Mouse (Mus musculus): ENCODE measurements around the gene Nckipsd. TPM values are rescaled to one million over a fixed set of nuclear protein-coding genes. Genes with fewer than 3 reads are reported as not detected.

Nckipsd gene
- total RNA-seq, 4 experiments from 2014 or later, result 11.1 to 19.0 (median 17.0) TPM

DNA sequence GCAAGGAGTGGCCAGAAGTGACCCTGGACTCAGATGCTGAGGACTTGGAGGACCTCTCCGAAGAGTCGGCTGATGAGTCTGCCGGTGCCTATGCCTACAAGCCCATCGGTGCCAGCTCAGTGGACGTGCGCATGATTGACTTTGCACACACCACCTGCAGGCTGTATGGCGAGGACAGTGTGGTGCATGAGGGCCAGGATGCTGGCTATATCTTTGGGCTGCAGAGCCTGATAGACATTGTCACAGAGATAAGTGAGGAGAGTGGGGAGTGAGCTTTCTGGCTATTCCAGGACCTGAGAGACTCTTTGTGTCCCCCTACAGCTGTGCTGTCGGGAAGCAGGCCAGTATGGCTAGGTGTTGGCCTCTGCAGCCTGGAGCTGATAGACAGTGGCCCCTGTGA lies 2.4 kb upstream of the Nckipsd start:
- no peak for DNase-seq

DNA sequence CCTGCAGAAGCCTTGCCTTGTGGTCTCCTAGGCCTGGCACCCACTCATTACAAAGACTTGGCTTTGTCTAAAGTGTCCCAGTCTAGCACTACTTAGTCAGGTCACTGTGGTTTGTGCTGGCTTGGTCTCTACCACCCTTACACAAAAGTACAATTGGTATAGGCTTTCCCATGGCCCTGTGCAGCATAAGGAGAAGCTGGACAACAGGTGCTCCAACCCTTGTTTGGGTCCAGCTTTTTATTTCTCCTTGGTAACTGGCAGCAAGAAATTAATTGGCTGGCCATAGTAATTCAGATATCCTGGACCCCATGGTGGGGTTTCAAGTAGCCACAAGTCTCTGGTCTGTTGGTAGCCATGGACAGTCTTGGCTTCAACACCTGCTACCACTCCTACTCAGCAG lies 1.8 kb upstream of the Nckipsd start:
- no peak for DNase-seq

DNA sequence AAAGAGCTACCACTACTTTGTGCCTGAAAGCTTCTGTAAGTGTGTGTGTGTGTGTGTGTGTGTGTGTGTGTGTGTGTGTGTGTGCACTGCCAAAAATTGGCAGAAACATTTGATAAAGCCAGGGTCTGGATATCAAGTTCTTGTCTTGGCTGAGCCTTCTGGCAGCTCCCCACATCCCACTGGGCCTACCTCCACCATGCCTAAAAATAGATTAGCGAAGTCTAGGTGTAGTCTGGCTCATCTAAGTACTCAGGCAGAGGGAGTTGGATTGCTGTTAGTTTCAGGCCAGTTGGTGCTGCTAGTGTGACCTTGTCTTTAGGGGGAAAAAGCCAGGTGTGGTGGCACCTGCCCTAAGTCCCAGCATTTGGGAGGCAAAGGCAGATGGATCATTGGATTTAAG lies 1.3 kb upstream of the Nckipsd start:
- DNase-seq, result no peak

DNA sequence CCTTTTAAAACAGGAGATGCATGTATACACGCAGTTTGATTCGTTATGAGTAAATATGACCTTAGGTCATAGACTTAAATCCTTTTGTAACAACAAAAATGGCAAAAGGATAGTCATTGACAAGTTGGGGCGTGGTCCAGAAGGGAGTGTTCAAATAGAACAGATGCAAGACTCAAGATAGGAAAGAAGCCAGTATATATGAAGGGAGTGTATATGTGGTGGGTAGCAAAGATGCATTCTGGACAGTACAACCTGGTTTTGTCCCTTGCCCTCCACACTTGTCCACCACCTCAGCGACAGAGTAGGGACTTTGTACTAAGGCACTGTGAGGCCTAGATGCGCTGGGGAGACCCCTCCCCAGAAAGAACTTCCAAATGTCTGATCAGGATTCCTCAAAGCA lies 494 bp upstream of the Nckipsd start:
- DNase-seq, result no peak

DNA sequence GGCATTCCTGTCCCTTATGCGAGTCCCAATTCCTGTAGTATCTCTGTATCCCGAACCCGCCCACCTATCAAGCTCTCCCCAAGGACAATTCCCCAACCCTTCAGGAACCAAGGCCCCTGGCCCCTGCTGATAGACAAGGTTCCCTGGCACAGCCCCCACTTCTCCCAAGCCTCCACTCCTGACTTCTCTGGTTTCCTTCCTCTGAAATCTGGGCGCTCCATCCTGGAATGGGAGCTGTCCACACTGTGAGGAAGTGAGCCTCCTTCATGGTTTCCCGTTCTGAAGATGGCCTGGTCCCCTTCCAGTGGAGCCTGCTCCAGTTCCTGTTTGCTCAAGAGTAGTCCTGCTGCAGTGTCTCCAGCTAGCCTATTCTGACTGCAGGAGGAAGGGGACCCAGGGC lies 1.0 kb downstream of the Nckipsd start:
- DNase-seq, result no peak

DNA sequence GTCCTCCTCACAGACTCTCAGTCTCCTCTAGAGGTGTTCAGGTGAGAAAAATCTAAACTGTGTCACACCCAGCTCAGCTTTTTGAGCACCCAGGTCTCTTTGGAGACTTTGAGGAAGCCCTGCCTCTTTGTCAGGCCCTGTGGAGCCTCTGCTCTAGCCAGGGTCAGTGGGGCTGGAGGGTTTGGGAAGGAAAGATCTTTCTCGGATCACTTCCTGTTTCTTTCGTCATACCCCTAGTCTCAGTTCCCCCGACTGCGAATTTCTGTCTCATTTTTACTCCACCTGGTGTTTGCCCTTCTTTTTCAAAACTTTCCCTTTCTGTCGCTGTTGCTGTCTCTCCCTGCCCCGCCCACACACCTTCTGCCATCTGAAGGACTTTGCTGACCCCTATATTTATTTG lies 1.6 kb downstream of the Nckipsd start:
- DNase-seq, result no peak

DNA sequence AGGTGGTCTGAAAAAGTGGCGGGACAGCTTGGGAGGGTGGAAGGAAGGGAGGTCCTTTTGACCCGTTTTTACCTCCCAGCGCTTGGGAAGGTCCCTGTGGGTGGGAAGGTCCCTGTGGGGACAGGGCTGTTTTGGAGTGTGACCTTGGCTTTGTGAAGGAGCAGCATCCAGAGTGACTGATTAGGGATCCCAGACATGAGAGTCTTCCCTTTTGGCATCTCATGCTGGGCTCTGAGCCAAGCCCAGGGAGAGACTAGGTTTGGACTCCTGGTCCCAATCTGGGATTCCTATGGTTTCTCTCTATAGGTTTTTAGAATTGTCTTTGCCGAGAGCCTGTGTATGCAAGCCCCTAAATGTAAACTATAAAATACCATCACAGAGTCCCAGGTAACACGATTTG lies 2.3 kb downstream of the Nckipsd start:
- DNase-seq, result no peak

DNA sequence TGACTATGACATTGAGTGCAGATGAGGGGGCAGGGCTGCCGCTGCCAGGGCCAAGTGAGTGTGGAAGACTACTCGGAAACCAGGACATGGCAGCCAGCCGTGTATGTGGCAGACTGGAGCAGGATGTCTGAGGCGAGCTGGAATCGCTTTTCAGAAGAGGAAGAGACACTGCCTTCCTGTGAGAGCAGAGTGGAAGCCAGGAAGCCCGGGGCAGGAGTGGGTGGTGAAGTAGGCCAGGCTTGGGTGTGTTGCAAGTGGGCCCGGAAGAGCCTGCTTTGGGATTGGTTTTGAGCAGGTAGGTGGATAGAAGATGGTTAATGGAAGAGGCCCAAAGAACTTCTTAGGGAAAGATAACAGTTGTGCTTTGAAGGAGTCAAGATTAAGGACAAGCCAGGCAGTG lies 7.4 kb downstream of the Nckipsd start:
- DNase-seq, result no peak

DNA sequence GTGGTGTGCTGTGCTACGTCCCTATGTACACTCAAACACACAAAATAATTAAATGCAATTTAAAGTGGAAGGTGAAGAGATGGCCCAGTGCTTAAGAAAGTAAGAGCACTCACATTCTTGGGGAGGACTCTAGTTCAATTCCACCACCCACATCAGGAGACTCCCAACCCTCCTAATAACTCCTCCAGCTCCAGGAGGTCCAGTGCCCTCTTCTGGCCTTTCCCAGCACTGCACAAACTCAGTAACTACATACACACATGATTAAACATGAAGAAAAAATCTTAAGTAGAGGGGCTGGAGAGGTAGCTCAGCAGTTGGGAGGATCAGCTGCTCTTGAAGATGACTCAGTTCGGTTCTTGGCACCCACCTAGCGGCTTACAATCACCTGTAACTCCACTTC lies 11.3 kb downstream of the Nckipsd start:
- DNase-seq, result no peak

DNA sequence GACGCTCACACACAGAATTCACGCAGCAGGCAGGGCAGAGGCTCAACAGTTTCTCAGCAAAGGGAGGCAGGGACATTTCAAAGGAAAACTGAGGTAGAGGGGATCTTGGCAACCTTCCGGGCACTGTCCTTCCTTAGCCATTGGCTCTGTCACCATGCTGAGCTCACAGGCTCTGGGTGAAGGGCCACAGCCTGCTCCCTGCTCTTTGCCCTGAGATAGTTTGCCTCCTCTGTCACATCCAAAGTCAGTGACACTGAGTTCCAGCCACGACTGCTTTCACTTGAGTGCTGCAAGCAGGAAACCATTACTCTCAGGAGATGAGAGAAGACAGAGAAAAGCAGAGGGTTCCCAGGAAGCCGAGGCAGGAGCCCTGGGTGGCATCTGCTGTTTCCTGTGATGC lies 11.9 kb downstream of the Nckipsd start:
- no peak for DNase-seq

DNA sequence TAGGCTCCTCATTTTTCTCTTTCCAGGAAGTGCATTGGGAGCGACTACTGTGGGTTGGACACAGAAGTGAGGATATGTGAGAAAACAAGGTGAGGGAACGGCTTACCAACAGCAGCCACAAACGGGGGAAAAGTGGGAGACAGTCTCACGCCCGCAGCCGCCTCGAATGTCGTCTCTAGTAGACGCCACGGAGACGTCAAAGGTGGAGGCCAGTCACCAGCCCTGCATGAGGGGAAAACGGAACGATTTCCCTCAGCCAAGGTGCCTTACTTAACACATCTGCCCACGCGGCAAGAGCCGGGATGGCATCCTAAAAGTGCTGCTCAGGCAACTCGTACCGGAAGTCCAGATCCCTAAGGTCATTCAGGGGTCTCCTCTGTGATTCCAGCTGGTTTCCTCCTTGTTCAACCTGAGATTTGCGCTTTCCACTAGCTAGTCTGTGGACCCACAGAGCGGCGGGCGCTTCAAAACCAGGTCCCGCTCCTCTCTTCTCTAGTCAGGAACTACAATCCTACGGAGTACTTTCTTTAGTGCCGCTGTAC lies 16.0 kb downstream of the Nckipsd start:
- no peak for DNase-seq

DNA sequence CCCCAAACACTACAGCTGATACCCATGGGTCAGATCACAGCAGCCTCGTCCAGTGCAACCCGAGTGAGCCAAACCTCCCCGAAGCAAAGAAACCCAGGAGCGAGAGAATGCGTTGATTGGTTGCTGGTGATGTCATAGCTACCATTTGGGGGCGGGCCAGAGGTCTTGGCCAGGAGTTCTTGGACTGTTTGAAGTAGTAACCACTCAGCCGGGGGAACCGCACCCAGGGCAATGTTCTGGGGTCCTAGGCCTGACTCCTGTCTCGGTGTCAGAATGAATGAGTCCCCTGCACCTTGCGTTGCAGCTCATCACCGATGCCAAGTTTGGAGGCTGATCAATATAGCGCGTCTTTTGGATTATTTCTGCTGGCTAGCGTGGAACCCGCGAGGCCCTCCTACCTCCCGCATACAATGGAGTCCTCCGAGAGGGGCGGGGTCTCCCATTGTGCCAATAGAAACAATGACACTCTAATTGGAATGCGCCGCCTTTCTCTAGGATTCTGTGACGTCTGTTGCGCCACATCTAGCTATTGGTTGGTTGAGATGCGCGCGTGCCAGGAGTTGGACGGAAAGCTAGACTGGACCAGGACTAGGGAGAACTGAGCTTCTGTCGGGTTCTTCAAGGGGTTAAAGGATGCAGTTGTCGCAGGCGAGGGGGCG lies 16.7 kb downstream of the Nckipsd start:
- peak; percentile 49 for DNase-seq

DNA sequence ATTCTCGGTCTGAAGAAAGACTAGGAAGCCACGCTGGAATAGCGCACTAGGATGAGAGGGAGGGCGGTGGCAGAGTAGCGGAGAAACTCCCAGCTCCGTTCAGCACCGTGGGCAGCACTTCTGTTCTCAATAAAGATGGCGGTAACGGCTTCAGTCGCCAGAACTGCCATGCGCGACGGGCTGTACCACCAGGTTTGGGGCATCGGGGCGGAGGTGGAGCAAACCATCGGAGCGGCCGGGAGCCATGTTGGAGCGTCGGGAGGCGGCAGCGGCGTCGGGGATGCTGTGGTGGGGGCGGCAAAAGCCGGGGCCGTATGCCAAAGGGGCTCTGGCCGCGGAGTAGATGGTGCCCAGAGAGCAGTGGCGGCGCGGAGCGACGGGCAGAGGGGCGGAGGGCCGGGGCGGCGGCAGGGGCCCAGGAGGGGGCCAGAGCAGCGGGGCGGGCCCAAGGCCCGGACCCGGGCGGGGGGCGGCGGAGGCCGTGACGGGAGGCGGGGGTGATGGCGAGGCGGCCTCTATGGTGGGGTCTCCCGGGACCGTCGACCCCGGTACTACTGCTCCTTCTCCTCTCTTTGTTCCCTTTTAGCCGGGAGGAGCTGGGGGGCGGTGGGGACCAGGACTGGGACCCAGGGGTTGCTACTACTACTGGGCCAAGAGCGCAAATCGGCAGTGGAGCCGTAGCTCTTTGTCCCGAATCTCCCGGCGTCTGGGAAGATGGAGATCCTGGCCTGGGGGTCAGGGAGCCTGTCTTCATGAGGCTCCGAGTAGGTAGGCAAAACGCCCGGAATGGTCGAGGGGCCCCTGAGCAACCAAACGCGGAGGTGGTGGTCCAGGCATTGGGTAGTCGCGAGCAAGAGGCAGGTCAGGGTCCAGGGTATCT lies 17.9 kb downstream of the Nckipsd start, which contains the start of gene Celsr3:
TSS of gene Celsr3 (plus strand) at position 501 of the 880 bp plus-strand sequence.
- DNase-seq, result no peak

DNA sequence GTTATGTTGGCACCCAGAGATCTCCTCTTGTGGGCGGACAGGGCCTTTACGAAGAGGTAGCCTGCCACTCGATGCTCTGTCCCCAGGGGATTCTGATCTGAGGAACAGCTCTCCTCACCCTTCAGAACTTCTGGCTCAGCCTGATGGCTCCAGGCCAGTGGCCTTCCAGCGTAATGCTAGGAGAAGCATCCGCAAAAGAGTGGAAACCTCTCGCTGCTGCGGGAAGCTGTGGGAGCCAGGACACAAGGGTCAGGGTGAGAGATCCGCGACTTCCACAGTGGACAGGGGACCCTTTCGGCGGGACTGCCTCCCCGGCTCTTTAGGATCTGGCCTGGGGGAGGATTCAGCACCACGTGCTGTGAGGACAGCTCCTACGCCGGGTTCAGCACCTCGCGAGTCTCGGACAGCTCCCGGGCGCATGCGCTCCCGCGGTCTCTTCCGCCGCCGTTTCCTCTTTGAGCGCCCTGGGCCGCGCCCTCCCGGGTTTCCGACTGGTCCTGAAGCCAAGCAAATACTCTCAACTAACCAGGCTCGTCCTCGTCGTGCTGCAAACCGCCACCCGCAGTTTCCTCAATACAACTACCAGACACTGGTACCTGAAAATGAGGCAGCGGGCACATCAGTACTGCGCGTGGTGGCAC lies 18.7 kb downstream of the Nckipsd start:
- DNase-seq, result peak; percentile 58

DNA sequence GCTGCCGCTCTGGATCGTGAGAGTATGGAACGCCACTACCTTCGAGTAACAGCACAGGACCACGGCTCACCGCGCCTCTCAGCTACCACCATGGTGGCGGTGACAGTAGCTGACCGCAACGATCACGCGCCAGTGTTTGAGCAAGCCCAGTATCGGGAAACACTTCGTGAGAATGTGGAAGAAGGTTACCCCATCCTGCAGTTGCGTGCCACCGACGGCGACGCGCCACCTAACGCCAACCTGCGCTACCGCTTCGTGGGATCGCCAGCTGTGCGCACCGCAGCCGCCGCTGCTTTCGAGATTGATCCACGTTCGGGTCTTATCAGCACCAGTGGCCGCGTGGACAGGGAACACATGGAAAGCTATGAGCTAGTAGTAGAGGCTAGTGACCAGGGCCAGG lies 19.3 kb downstream of the Nckipsd start:
- DNase-seq, result no peak

DNA sequence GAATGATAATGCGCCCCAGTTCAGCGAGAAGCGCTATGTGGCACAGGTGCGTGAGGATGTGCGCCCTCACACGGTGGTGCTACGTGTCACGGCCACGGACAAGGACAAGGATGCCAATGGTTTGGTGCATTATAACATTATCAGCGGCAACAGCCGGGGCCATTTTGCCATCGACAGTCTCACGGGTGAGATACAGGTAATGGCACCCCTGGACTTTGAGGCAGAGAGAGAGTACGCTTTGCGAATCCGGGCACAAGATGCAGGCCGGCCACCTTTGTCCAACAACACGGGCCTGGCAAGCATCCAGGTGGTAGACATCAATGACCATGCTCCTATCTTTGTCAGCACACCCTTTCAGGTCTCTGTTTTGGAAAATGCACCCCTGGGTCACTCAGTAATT lies 19.7 kb downstream of the Nckipsd start:
- DNase-seq, result no peak

DNA sequence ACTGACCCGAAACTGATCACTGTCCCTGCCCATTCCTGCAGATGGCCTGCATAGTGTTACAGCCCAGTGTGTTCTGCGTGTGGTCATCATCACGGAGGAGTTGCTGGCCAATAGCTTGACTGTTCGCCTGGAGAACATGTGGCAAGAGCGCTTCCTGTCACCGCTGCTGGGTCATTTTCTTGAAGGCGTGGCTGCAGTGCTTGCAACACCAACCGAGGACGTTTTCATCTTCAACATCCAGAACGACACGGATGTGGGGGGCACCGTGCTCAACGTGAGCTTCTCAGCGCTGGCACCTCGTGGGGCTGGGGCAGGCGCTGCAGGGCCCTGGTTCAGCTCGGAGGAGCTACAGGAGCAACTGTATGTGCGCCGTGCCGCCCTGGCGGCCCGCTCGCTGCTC lies 23.5 kb downstream of the Nckipsd start:
- no peak for DNase-seq

DNA sequence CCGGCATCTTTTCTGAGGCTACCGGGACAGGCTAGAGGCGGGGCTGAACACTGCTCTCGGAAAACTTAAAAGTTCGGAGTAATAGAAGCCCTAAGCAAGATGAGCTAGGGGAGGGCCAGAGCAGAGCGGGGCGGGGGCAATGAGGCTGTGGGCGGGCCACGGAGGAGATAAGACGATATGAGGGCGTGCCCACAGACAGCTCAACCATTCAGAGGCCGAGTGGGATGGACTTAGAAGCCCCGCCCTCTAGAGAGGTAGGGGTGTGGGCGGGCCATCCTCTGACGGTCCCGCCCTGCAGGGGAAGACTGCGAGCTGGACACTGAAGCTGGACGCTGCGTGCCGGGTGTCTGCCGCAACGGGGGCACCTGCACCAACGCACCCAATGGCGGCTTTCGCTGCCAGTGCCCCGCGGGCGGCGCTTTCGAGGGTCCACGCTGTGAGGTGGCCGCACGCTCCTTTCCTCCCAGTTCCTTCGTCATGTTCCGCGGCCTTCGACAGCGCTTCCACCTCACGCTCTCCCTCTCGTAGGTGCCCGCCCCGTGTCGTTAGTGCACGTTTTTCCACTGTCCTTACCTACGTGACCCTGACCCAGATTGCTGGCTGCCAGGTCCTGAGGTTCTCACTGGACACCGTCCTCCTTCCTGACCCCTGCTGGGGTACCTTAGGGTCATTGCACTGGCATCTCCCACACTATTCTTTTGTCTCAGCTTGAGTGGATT lies 24.4 kb downstream of the Nckipsd start:
- peak; percentile 94 for DNase-seq

DNA sequence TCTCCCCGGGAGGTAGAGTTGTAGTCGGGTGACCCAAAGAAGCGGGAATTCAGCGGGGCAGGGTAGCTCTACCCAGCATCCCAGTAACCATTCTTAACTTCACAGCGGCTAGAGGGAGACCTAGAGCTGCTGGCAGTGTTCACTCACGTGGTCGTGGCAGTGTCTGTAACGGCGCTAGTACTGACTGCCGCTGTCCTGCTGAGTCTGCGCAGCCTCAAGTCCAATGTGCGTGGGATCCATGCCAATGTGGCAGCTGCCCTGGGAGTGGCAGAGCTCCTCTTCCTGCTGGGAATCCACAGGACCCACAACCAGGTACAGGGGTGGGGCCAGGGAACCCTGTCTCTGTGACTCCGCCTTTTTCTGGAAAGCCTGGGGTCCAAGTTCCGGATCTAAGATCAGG lies 34.8 kb downstream of the Nckipsd start:
- no peak for DNase-seq

DNA sequence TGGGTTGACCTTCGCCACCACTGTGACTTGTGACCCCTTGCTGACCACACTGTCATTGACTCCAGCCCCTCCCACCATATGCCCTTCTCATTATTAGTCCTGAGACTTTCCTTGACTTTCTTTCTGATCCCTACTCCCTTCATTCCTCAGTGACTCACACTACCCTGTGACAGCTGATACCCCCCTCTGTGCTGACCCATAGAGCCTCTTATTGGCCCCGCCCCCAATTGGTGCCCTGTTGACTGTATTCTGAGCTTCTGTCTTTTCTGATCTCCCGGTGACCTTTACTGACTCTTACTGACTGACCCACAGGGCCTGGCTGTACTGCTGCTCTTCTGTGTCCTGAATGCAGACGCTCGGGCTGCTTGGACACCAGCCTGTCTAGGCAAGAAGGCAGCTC lies 37.2 kb downstream of the Nckipsd start:
- DNase-seq, result no peak

DNA sequence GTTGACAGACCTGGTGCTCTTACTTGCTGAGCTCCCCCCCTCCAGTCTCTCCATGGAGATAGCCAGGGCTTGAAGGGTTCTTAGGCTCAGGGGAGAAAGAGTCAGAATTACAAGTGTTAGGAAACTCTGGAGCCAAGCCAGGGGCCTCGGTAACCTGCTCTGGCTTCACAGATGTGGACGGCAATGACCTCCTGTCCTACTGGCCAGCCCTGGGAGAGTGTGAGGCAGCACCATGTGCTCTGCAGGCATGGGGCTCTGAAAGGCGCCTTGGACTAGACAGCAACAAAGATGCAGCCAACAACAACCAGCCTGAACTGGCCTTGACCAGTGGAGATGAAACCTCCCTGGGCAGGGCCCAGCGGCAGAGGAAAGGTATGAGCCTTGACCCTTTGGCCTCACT lies 39.2 kb downstream of the Nckipsd start:
- no peak for DNase-seq

DNA sequence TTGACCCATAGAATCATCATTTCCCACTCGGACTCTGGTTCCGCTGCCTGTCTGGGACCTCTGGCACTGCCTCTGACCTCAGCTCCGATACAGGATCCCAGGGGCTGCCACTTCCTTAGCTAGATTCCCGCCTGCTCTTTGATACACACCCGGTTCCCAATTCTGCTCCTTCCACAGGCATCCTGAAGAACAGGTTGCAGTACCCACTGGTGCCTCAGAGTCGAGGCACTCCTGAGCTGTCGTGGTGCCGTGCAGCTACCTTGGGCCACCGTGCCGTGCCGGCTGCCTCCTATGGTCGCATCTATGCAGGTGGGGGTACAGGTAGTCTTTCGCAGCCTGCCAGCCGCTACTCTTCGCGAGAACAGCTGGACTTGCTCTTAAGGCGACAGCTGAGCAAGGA lies 40.3 kb downstream of the Nckipsd start:
- DNase-seq, result no peak

DNA sequence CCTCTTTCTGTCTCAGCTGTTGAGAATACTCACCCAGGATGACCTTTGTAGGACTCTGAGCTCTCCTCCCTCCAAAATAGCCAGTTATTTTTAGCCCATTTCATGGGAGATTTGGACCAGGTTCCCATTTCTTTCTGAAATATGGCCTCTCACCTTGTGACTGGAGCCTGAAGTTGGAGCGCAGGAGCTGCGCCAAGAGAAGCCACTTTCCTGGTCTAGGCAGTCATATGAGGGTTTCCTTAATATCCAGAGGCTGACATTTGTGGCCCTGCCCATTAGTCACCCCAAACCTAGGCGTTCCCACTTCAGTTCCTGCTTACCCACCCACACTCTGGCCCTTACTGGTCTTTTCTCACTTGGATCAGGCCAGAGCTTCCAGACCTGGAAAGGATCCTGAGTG lies 44.8 kb downstream of the Nckipsd start, which contains the start of gene Slc26a6:
TSS of gene Slc26a6 (plus strand) at position 308 of the 400 bp plus-strand sequence.
- DNase-seq, result no peak
